Mouse (Mus musculus): ENCODE results near the gene Fam81a.

Fam81a gene

DNA sequence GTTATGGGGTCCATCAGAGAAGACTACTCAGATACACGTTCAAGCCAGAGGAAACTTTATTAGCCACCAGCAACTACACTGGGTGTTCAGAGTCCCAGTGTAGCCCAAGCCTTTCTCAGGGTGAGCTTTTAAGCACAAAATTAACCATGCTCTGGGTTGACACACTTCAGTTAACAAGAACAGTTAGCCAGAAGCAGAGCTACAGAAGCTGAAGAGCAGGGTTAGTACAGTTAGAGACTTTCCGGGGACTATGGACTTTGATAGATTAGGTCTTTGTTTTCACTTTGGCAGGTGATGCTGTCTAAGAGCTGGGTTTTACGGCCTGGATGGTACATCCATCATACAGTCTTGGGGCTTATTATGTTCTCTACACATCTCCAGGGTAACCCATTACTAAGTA, 89.6 kb downstream of the Fam81a start:
- DNase-seq (ENCODE audit: low spot score): no peak

DNA sequence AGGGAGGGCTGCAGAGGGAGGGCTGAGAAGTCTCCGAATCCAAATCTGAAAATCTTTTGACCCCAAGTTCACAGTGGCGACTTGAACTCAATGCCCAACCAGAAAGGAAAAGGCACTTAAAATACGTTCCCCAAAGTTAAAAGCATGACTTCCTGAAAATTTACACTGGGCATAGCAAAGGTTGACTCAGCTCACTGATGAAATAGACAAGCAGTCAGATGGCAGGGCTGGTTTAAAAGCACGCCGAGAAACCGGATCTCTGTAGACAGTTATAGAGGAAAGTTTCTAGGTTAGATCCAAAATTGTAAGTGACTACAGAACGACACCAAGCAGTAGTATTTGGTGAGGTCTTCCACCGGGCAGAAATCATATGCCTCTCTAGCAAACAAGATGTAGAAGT, 92.5 kb downstream of the Fam81a start:
- no peak for DNase-seq (ENCODE audit: low spot score)

DNA sequence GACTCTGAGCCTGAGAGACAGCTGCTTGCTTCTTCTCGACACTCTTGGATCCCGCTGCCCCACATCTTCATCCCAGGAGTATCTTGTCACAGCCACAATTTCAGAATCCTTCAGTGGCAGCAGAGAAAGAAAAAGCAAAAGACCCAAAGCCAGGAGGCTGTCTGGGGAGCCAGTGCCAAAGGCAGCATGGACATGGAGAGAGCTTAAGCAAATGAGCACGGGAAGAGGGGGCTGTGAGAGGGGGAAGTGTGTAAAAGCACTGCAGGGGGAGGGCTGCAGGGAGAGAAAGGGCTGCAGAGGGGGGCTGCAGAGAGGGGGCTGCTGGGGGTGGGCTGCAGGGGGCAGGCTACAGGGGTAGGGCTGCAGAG, 93.0 kb downstream of the Fam81a start:
- no peak for DNase-seq (ENCODE audit: low spot score)

DNA sequence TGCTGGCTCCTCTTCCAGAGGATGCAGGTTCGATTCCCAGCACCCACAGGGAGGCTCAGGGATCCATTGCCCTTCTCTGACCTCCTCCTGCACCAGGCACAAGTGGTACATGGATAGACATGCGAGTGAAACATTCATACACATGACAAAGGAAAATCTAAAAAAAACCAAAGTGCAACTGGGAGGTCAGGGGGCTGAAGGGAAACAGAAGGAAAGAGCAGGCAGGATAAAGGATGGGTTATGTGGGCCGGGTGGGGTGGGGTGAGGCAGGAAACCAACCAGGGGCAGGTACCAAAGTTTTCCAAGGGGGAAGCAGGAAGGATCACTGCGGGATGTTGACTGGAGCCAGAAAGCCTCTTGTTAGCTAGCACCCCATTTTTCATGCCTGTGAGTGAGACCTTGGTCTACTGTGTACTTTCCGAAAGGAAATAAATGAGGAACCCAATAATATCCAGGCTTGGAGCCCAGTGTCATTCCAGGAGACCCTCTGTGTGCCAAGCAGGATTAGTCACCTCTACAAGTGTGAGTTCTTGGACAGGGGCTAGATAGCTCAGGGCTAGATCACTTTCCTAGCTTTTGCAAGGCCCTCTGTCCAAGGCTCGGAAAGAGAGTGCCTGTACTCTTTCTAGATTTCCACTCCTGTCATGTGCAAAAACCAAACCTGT, 93.5 kb downstream of the Fam81a start:
- no peak for DNase-seq (ENCODE audit: low spot score)

DNA sequence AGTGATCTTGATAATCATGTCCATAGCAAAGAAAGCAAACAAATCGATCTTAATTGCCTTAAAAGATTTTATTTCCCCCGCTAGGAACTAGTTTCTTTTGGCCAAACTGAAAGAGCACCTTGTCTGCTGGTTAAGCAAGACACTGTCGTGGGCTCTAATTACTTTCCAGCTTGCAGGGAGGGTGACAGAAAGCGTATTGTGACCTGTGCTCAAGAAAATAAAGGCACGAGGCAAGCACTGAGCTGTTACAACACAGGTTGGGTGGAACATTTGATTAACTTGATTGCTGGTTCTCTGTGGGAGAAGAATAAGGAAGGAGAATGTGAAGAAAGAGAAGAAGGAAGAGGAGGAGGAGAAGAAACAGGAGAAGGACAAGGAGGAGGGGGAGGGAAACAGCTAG, 94.1 kb downstream of the Fam81a start:
- no peak for DNase-seq (ENCODE audit: low spot score)

DNA sequence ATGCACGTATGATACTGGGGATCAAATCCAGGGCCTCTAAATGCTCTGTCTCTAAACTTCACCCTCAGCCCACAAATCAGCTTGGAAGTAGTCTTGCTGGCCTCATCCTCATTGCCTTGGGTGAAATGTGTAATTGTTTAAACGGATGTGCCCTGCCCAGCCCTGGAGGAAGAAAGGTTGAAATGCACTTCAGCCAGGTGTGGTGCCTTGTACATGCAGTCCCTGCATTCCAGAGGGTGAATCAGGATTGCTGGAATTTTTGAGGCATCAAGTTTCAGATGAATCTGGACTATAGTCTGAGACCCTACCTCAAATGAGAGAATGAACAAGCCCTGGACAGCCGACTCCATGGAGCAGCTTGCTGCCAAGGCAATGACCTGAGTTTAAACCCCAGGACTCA, 94.5 kb downstream of the Fam81a start:
- no peak for DNase-seq (ENCODE audit: low spot score)

DNA sequence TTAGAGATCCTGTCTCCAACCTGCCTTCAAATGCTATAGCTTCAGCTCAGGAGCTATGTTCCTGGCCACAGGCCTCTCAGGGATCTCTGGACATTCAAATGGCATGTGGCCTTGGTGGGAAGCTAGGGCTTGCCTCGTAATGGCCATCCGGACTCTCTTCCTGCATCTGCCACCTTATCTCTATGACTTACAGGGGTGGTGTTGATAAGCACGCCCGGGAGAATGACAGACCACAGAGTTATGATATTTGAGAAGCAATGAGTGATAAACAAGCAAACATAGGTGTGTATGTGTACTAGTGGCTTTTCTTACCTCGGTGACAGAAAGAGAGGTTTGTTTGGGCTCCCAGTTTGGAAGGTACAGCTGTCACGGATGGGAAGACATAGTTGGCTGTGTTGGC, 96.1 kb downstream of the Fam81a start:
- DNase-seq (ENCODE audit: low spot score): no peak

DNA sequence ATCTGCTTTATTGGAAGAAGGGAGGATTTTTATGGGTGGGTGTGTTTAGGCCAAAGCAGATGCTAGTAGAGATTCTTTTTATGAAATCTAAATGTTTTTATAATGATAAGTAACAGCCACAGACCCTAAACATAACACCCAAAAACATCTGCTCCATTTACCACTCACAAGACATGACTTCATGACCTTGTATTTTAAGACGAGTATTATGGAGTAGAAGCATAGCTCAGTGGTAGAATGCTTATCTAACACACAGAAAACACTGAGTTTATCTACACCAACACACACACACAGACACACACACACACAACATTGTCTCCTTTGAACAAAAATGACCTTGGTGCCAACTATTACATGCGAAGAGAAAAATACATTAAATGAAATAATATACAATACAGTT, 97.5 kb downstream of the Fam81a start:
- DNase-seq (ENCODE audit: low spot score): no peak

DNA sequence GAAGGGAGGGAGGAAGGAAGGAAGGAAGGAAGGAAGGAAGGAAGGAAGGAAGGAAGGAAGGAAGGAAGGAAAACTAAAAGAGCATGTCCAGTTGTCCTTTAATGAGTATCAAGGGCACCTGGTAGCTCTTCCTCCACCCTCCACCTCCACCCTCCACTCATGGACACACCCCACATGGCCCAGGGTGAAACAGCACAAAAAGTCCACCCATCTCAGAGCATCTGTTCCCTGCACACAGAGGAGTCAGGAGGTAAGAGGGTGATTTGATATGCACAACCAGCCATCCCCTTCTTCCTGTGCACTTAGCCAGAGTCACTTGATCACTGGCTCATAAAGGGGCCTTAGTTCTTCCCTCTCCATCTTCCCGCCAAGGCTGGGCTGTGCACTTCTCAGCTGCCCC, 99.4 kb downstream of the Fam81a start:
- DNase-seq (ENCODE audit: low spot score): no peak

DNA sequence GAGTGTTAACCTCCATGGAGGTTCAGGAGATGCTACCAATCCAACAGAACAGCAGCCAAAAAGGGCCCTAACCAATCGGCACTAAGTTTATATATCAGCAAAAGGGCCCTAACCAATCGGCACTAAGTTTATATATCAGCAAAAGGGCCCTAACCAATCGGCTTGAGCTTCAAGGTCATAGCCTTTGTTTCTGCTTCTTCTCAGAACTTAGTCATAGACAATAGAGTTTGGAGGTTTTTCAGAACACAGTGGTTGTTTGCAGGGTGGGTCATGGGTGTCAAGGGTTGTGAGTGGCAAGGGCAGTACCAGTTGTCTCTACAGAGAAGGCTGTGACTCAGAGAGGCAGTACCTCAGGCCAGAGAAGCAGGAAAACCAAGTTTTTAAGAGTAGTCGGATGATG, 100.2 kb downstream of the Fam81a start:
- DNase-seq (ENCODE audit: low spot score): no peak

DNA sequence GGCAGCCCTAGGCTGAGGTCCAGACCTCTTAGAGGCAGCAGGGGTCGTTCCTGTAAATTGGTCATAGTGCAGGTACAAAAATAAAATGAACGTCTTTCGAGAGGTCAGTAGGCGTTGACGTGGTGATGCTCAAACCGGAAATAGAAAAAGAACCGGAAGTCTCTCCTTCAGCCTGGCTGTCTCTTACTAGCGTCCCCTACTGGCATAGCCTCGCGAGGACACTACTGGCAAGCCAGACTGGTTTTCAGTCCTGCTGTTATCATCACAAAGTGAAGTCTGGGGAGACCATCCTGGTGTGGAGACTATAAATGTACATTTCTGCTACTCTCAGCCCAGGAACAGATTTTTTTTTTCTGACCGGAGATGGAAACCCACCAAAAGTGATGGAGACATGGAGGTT, 101.8 kb downstream of the Fam81a start:
- DNase-seq (ENCODE audit: low spot score): peak; percentile 33

DNA sequence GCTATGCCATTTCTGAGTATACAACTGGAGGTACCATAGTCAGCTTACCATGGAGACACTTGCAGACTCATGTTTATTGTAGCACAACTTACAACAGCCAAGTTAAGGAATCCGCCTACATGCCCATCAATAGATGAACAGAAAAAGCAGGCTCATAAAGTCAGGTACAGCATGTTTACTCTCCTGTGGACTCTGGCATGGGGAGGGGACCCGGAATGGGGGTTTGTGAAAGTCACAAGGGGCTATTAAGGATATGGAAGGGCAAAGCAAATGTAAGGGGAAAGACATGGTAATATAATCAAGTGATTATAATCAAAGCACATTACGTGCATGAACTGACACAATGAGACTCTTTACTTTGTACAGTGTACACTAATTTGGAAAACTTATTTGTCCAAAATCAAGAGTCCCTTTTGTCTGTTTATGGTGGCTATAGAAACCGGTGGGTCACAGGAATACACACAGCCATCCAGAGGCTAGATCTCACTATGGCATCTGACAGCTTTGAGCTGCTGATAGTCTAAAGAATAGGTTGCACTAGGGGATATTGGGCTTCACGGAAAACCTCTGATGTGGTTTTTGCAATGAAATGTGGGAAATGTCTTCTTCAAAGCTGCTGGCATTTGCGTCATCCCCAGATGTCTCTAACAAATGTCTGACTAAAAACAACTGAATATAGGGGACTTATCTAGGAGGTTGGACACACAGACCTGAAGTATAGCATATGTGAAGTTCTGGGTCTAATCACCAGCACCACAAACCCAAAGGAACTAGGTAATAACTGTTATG, 102.6 kb downstream of the Fam81a start:
- no peak for DNase-seq (ENCODE audit: low spot score)

Measured in testis, postnatal 14 days (tissue).